Mouse (Mus musculus) cerebellum, adult 2 months (tissue): ENCODE data around the gene Cbx3.

Experiments used
- CTCF ChIP-seq: fragments of 200-500 bp; IDR thresholded peaks from 2 replicates; pipeline ENCODE4 v1.5.1; 2011; ENCODE audit warnings: low read depth, mild to moderate bottlenecking, control low read depth, low read length, moderate library complexity, borderline replicate concordance; ENCODE audit not compliant: insufficient read depth
- POLR2A ChIP-seq: fragments of 200-500 bp; IDR thresholded peaks from 2 replicates; pipeline ENCODE4 v1.6.1; 2011; ENCODE audit warnings: low read length, control low read depth, borderline replicate concordance; ENCODE audit not compliant: insufficient read depth

GRCm38 (mm10) chr6:51457283-51457682 is 12.9 kb upstream of the Cbx3 start:
- no peak for TF ChIP-seq CTCF
- no peak for TF ChIP-seq POLR2A
